Mouse (Mus musculus): ENCODE data around the gene Ephb4. TPM values are rescaled to one million over a fixed set of nuclear protein-coding genes. Genes with fewer than 3 reads are reported as not detected.
A peak's percentile ranks its signal among the peaks of the same experiment; 100 is the strongest.

The Ephb4 gene
- total and polyA plus RNA-seq, 3 experiments: 0.08 to 0.12 TPM; not detected in 1

DNA sequence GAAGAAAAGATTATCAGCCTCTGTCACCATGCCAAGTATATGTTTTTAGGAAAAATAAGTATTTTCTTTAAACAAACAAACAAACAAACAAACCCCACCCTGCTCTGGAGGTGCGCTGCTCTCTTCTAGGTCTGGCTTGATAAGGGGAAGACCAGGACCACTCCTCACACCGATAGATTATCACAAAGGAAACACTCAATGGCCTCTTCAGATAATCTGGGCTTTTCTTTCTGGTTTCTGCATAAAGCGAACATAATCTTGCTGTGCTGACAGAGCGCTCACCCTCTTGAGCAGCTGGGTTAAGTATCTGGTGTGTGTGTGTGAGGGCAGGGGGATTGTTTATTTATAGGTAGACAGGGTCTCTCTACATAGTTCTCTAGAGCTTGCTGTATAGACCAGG is 46.3 kb upstream of the Ephb4 start (continued):
- TF ChIP-seq TBP (IDR thresholded peaks at IDR 0.05; ENCODE audit: low read depth, low read length): no peak

DNA sequence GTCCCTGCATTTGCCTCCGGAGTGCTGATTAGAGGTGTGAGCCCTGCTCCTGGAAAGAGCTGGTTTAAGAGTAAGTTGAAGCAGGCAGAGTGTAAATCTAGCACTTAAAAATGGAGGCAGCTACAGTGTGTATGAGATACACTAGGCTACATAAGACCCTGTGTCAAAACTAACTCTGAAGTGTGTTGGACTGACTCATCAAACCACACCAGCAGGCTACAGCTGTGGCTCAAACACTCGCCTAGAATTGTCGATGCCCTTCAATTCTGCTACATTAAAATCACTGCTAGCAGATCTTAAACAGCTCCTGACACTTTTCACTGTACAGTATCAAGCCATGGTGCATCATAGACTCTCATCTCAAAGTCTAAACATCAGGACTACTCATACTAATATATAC is 45.7 kb upstream of the Ephb4 start:
- Histone ChIP-seq H3K4me1 (ENCODE audit: control insufficient read depth in 1 of 2, insufficient read depth in 2 of 2, low read length in 2 of 2) (peaks cover 7 to 50% of the 10 kb centered on the region in 2 experiments; a peak in 3 of 4 replicates), H3K27me3 (ENCODE audit: control insufficient read depth in 1 of 2, insufficient read depth in 2 of 2, low read length in 2 of 2) (no peaks in the 10 kb centered on the region), H3K79me2 (ENCODE audit: control insufficient read depth, insufficient read depth, low read length, poor library complexity) (peaks cover 43% of the 10 kb centered on the region), H3K4me3 (ENCODE audit: control insufficient read depth in 1 of 2, insufficient read depth in 1 of 2, low read depth in 2 of 2, low read length in 2 of 2) (no peak overlapping the region), H3K27ac (ENCODE audit: control insufficient read depth, low read depth, low read length) (peak overlapping the region; percentile 93), H3K36me3 (ENCODE audit: control insufficient read depth in 1 of 2, insufficient read depth in 2 of 2, low read length in 2 of 2) (peaks cover 6 to 56% of the 10 kb centered on the region in 2 experiments; a peak in 3 of 4 replicates), H3K9me3 (replicated peaks; ENCODE audit: insufficient read depth, low read length) (no peaks in the 10 kb centered on the region), H3K9ac (ENCODE audit: control insufficient read depth, low read depth, low read length, poor library complexity, severe bottlenecking) (peak overlapping the region; percentile 23)
- TF ChIP-seq SIN3A (IDR thresholded peaks at IDR 0.05; ENCODE audit: low read length) (no peak), MXI1 (IDR thresholded peaks at IDR 0.05; ENCODE audit: low read depth, low read length) (no peak), POLR2A (IDR thresholded peaks at IDR 0.05; ENCODE audit: control insufficient read depth in 1 of 2, insufficient read depth in 1 of 2, low read depth in 1 of 2, low read length in 2 of 2, poor library complexity in 1 of 2) (no peak), POLR2AphosphoS5 (IDR thresholded peaks at IDR 0.05; ENCODE audit: borderline replicate concordance, low read depth, low read length) (no peak), POLR2AphosphoS2 (IDR thresholded peaks at IDR 0.05; ENCODE audit: low read length) (no peak), GABPA (IDR thresholded peaks at IDR 0.05; ENCODE audit: low read depth, low read length) (no peak), MAZ (IDR thresholded peaks at IDR 0.05; ENCODE audit: low read depth, low read length) (no peak), NRF1 (IDR thresholded peaks at IDR 0.05; ENCODE audit: insufficient read depth, low read depth, low read length, poor library complexity, severe bottlenecking) (no peak), GATA1 (IDR thresholded peaks at IDR 0.05; ENCODE audit: low read depth, low read length) (no peak), BHLHE40 (IDR thresholded peaks at IDR 0.05; ENCODE audit: borderline replicate concordance, low read depth, low read length) (no peak), KAT2A (conservative IDR thresholded peaks at IDR 0.05; ENCODE audit: low read depth, low read length) (no peak), ZMIZ1 (IDR thresholded peaks at IDR 0.05; ENCODE audit: low read depth, low read length) (no peak)
- peak; percentile 43 for DNase-seq (ENCODE audit: low read depth, low spot score)

DNA sequence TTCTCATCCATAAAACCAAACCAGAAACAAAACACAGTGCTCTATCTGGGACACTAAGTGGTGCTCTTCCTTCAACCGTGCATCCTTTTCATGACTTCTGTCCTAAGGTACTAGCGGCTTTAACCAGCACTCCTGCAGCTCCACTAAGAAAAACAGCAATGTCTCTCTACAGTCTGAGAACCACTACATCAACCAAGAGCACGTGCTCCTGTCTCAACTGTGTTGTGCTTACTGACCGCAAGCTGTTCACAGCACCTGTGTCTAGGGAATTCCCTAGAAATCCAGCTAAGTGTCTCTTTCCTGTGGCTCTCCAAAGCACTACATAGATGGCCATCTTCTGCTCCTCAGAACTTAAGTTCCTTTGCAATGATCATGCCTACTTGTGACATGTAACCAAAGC is 45.1 kb upstream of the Ephb4 start:
- peak overlapping the region in 1 of 2 experiments; percentile 22; a peak in 3 of 4 replicates for H3K4me3 ChIP-seq (ENCODE audit: control insufficient read depth in 1 of 2, insufficient read depth in 1 of 2, low read depth in 2 of 2, low read length in 2 of 2)
- H3K27ac ChIP-seq (ENCODE audit: control insufficient read depth, low read depth, low read length): peak overlapping the region; percentile 93
- peaks cover 43% of the 10 kb centered on the region for H3K79me2 ChIP-seq (ENCODE audit: control insufficient read depth, insufficient read depth, low read length, poor library complexity)
- H3K9me3 ChIP-seq (replicated peaks; ENCODE audit: insufficient read depth, low read length): no peaks in the 10 kb centered on the region
- no peak for DNase-seq (ENCODE audit: low read depth, low spot score)
- H3K9ac ChIP-seq (ENCODE audit: control insufficient read depth, low read depth, low read length, poor library complexity, severe bottlenecking): peak overlapping the region; percentile 93
- peaks cover 5 to 46% of the 10 kb centered on the region in 2 experiments; a peak in 3 of 4 replicates for H3K4me1 ChIP-seq (ENCODE audit: control insufficient read depth in 1 of 2, insufficient read depth in 2 of 2, low read length in 2 of 2)
- no peak for TF ChIP-seq CHD2 (IDR thresholded peaks at IDR 0.05; ENCODE audit: low read length)
- no peak for TF ChIP-seq POLR2AphosphoS2 (IDR thresholded peaks at IDR 0.05; ENCODE audit: low read length)
- no peak for TF ChIP-seq MAFK (IDR thresholded peaks at IDR 0.05; ENCODE audit: borderline replicate concordance, low read depth, low read length)
- TF ChIP-seq USF1 (IDR thresholded peaks at IDR 0.05; ENCODE audit: low read depth, low read length): no peak
- no peak for TF ChIP-seq ELF1 (IDR thresholded peaks at IDR 0.05; ENCODE audit: low read depth, low read length)
- TF ChIP-seq ZNF384 (IDR thresholded peaks at IDR 0.05; ENCODE audit: low read depth, low read length): no peak
- no peak for TF ChIP-seq NELFE (IDR thresholded peaks at IDR 0.05; ENCODE audit: low read depth, low read length)
- TF ChIP-seq E2F4 (IDR thresholded peaks at IDR 0.05; ENCODE audit: borderline replicate concordance, low read depth, low read length): no peak
- no peak for TF ChIP-seq EP300 (IDR thresholded peaks at IDR 0.05; ENCODE audit: low read depth in 1 of 2, low read length in 2 of 2)
- TF ChIP-seq RAD21 (IDR thresholded peaks at IDR 0.05; ENCODE audit: low read depth, low read length): no peak
- TF ChIP-seq MXI1 (IDR thresholded peaks at IDR 0.05; ENCODE audit: low read depth, low read length): no peak
- TF ChIP-seq ZC3H11A (IDR thresholded peaks at IDR 0.05; ENCODE audit: low read depth, low read length): no peak
- no peak for TF ChIP-seq MAZ (IDR thresholded peaks at IDR 0.05; ENCODE audit: low read depth, low read length)
- TF ChIP-seq ETS1 (IDR thresholded peaks at IDR 0.05; ENCODE audit: low read depth, low read length): no peak
- TF ChIP-seq BHLHE40 (IDR thresholded peaks at IDR 0.05; ENCODE audit: borderline replicate concordance, low read depth, low read length): no peak
- TF ChIP-seq SIN3A (IDR thresholded peaks at IDR 0.05; ENCODE audit: low read length): no peak
- no peak for TF ChIP-seq ZMIZ1 (IDR thresholded peaks at IDR 0.05; ENCODE audit: low read depth, low read length)
- no peak for TF ChIP-seq HCFC1 (IDR thresholded peaks at IDR 0.05; ENCODE audit: low read depth, low read length)
- peaks cover 6 to 51% of the 10 kb centered on the region in 2 experiments; a peak in 3 of 4 replicates for H3K36me3 ChIP-seq (ENCODE audit: control insufficient read depth in 1 of 2, insufficient read depth in 2 of 2, low read length in 2 of 2)
- no peaks in the 10 kb centered on the region for H3K27me3 ChIP-seq (ENCODE audit: control insufficient read depth in 1 of 2, insufficient read depth in 2 of 2, low read length in 2 of 2)

All from MEL (cell line).